Mouse (Mus musculus): ENCODE measurements around the gene Tacr2.
A peak's percentile ranks its signal among the peaks of the same experiment; 100 is the strongest.

Tacr2 gene

DNA sequence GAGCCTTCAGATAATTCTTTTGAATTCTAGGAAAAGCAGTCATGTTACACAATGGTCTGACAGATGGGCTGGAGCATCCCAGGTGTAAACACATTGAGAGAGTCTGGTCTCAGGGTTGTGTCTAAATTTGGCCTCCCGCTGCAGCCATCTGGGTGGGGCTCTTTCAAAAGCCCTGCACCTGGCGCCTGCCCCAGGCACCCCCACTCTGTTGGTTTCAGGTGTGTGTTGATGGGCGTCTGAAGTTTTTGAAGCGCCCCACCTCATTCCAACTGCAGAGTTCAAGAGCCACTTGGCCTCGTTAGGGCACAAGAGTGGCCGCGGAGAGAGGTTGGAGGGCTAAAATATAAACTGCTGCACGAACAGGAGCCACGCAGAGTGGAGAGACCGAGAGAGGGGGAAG lies 9.9 kb upstream of the Tacr2 start:
- no peak for DNase-seq

DNA sequence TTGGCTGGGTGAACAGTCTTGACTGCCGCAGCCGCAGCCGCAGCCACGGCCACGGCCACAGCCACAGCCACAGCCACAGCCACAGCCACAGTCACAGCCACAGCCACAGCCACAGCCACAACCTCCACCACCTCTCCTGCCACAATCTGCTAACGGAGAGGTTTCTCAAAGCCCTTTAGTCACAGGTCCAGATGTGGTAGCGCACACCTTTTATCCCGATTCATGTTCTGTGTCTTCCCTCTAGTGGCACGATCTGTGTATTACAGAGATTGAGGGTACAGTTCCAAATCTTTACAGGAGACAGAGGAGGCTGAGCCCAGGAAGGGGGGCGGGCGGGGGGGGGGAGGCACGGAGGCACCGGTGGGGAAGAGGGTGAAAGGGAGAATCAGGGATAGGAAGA lies 9.3 kb upstream of the Tacr2 start:
- no peak for DNase-seq

DNA sequence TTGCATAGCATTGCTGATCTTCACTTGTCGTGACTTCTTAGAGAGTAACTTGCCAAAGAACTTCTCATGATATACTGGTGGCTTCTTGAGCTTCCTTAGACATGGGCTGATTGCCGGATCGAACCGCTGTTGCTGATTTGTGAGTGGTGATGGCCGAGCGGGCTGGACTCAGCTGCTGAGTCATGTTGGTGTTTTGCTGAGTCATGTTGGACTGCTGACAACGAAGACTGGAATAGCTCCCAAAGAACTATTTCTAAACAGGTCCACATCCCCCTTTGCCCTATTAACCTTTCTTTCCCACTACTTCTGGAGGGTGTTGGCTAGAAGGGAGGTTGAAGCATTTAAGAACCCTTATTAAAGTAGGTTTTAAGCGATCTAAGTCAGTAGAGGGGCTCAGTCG lies 8.2 kb upstream of the Tacr2 start:
- no peak for DNase-seq

DNA sequence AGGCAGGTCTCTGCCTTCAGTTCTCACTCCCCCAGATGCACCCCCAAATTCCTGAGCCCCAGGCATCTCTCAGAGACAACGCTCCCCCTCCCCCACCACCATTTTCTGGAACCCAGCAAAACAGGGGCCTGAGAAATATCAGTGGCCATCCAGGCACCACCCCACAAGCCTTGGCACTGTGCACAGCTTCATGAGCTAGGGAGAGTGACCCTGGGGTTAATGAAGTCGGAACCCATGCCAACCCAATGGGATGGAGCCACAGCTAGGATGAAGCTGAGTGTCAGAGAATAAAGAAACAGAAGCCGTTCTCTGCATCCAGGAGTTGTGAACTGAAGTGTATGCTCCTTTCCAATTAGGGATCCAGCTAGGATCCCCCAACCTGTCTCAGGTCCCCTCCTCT lies 5.1 kb upstream of the Tacr2 start:
- no peak for DNase-seq

DNA sequence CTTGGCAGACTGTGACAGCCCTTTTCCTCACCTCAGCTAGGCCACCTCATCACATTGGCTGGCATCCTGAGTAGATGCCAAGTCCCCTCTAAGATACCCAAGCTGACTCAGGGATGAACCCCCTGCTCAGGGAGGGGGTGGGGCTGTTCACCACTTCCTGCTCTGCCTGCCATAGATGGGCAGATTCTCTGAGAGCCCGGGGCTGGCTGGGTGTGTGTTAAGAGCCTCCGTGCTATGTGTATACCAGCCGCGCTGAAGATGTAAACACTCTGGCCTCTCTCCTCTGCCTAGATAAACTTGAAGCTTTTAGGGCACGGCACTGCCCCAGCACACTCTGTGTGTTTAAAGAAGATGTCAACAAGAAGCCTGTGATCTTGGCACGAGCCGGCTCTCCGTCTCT lies 4.4 kb upstream of the Tacr2 start:
- no peak for DNase-seq

DNA sequence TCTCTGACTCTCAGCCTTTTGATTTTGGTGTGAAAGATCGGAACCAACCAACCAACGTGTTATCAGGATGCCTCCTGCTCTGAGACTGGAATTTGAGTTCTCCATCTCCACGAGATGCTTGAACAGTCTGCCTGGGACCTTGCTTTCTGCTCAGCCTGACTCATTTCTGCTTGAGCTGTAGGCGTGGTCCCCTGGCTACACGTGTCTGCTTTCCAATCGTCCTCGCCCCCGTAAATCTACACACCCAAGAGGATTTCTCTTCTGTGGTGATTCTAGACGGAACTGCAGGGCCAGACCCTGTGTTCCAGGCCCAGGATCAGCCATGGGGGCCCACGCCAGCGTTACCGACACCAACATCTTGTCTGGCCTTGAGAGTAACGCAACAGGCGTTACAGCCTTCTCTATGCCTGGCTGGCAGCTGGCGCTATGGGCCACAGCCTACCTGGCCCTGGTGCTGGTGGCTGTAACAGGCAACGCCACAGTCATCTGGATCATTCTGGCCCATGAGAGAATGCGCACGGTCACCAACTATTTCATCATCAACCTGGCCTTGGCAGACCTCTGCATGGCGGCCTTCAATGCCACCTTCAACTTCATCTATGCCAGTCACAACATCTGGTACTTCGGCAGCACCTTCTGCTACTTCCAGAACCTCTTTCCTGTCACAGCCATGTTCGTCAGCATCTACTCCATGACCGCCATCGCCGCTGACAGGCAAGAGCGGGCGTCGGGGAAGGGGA lies 428 bp downstream of the Tacr2 start:
- no peak for DNase-seq

DNA sequence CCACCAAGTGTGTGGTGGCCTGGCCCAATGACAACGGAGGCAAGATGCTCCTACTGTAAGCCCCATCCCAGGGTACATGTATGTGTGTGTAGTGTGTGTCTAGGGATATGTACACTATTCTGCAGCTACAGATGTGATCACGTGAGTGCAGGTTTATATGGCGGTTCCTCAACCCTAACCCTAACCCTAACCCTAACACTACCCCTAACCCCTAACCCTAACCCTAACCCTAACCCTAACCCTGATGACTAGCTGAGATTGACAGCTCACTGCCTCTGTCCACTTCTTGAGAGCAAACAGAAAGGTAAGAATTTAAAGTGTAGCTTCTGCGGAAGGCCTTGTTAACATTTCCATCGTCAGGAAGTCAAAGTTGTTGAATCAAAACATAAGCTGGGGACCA lies 6.1 kb downstream of the Tacr2 start:
- no peak for DNase-seq

DNA sequence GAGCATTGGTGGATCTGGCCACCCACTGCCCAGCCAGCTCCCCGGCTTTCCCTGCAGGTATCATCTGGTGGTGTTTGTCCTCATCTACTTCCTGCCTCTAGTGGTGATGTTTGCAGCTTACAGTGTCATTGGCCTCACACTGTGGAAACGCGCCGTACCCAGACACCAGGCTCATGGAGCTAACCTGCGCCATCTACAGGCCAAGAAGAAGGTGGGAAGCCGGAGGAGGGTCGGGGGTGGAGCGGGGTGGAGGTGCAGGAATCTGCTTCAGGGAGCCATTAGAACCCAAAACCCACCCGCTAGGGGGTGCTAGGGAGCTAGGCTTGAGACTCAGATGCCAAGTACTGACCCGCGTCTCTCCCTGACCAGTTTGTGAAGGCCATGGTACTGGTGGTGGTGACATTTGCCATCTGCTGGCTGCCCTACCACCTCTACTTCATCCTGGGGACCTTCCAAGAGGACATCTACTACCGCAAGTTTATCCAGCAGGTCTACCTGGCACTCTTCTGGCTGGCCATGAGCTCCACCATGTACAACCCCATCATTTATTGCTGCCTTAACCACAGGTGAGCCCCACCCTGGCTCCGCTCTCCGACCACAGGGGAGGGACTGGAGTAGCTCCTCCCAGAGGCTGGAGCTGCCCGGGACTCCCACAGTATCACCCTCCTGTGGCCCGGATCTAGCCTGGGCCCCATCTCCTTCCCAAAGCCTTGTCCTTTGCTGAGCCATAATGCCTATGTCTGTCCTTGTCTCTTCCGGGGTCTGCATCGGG lies 9.1 kb downstream of the Tacr2 start:
- peak; percentile 76 for DNase-seq

DNA sequence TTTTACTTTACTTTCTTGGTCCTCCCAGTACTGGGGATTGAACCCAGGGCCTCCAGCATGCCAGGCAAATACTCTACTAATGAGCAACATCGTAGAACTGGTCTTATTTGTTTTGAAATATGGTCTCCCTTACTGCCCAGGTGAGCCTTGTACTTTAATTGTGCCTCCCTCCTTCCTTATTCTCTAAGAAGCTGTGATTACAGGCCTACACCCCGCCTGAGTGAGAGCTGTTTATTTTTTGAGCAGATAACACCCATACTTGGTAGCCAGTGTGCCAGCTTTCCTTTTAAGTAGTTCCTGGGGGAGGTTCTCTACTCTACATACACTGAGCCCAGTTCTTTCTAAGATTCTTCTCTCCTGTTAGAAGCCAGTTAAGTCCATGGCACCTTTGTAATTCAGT lies 12.1 kb downstream of the Tacr2 start:
- no peak for DNase-seq

DNA sequence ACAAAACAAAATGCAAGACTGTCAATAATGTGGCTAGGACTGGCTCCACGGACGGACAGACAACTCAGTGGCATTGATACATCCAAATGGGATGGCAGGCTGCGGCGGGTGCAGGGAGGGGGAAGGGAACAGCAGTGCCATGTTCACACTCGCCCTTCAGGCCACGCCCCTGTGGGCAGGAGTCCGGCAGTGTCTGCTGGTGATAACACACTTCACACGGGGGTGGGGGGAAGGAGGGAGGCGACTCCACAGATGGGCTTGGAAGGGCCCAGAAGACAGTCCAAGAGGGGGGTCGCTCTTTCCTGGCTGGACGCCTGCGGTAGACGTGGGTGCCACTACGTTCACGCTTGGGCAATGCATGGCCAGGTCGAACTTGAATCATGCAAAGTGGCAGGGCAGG lies 17.0 kb downstream of the Tacr2 start:
- DNase-seq, result no peak

DNA sequence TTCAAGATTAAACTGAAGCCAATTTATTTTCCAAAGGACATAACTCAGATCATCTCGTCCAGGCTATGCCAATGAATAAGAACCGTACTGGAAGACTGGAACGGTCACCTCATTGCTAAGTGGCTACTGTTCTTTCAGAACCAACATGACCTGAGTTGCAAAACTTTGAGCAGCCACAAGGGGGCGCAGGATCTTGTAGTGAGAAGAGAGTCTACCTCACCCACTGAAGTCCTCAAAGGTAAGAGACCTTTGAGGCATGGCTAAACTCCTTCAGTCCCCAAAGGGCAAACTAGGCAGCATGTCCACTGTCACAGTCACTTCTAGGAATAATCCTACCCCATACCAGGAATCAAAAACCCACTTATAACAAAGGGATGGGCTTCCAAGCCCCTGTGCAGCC lies 23.0 kb downstream of the Tacr2 start:
- peak; percentile 81 for DNase-seq

DNA sequence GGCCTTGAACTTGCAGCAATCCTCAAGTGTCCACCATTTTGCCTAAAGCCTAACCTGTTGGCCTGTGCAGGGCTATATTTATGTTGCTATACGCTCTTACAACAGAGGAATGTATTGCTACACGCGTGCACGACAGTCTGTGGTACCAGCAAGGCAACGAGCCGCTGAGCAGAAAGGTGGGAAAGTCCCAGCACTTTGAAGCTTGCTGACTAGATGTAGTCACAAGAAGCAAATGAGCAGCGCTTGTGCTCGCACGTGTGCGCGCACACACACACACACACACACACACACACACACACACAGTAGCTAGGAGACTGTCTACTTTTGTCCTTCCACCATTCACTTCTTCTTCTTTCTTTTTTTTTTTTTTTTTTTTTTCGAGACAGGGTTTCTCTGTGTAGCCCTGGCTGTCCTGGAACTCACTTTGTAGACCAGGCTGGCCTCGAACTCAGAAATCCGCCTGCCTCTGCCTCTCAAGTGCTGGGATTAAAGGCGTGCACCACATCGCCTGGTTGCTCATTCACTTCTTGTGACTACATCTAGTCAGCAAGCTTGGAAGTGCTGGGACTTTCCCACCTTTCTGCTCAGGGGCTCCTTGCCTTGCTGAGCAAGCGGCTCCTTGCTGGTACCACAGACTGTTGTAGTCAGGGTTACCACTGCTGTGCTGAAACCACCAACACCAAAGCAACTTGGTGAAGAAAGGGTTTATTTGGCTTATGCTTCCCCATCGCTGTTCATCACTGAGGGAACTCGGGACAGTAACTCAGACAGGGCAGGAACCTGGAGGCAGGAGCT lies 25.5 kb downstream of the Tacr2 start:
- no peak for DNase-seq

DNA sequence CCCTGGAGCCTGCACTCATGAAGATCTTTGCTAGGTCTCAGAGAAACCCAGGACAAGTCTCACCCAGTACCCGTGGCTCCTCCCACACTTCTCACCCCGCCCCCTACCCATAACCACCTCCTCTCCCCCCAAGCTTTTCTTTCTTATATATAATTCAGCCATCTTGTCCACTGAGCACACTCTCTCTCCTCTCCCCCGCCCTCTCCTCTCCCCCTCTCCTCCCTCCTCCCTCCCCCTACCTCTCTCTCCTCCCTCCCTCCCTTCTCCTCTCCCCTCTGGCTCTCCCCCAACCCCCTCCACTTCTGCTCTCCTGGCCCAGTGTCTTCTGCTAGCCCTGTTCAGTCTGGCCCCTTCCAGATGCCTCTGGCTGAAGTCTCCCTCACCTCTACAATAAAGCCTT lies 26.8 kb downstream of the Tacr2 start:
- DNase-seq, result no peak

DNA sequence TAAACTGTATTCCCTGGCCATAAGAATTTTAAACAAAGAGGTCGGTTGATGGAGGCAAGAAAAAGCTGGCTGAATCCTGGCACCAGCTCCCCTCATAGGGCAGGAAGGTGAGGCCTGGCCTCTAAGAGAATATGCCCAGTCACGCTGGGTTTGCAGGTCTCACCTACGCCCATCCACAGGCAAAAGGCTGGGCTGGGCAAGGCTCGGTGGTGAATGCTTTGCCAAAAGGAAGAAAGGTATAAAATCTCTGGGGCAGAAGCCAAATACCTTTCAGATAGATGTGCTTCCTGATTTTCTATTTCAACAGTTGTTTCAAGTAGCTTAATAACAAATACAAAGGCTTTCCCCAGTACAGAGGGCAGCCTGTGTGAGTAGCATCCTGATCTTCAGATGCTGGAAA lies 27.4 kb downstream of the Tacr2 start:
- DNase-seq, result no peak

DNA sequence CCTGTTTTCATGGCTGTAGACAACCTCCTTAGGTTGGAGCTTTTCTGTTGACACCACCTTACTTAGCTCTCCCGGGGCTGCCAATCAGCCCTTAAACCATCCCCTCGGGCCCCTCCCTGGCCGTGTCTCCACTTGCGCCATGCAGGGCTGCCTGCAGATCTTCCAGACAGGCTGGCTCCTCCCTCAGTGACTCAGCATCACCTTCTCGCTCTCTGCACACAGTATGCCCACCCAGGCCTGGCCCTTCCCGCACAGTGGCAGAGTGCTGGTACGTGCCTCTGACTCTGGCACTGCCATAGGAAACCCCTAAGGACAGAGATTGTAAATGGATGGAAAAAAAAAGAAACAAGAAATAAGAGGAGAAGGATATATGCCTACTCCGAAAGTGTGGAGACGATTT lies 30.5 kb downstream of the Tacr2 start:
- no peak for DNase-seq

DNA sequence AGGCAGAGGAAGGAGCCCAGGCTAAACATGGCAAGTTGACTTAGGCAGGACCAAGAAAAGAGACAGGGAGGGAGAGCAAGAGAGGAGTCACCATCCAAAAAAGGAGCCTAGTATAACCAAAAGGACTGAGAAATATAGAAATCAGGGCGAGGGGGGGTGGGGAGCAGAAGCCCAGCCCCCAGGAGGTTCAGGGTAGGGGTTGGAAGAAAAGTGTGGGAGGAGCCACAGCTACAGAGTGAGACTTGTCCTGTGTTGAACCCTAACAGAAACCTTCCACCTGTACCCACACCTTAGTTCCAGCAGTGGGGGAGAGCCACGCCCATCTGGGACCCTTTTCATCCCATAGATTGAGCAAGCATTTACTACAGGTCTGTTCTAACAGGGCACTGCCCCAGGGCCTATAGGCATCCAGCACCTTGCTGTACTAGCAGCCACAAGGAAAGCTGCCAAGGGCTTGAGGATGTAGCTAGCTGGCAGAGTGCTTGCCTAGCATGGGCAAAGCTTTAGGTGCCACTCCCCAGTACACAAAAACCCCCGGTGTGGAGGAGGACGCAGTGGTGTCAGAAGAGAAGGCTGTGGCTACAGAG lies 31.1 kb downstream of the Tacr2 start:
- DNase-seq, result no peak

DNA sequence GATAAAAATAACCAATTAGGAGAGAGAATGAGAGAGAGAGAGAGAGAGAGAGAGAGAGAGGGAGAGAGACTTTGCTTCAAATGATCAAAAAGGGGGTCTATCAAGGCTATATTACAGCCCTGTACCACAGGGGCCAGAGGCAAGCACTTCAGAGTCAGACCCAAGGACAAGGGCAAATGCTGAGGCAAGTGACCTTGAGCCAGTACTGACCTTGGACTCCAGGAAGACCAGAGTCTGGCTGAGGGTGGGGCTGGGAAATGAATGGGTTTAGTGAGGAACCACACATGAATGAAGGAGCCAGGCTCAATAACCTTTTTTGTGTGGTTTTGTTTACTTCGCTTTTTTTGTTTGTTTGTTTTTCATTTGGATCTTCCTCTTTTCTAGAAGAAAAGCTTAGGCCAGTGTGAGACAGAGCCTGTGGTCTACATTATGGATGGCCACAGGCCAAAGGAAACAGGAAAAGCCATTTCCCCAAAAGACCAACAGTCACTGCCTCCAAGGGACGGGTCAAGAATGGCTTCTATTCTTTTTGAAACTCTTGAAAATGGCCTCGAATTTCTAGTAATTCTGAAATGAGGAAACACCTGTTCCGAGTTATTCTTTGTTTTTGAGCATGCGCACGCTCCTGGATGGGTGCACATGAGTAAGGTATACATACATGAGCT lies 35.4 kb downstream of the Tacr2 start:
- no peak for DNase-seq

DNA sequence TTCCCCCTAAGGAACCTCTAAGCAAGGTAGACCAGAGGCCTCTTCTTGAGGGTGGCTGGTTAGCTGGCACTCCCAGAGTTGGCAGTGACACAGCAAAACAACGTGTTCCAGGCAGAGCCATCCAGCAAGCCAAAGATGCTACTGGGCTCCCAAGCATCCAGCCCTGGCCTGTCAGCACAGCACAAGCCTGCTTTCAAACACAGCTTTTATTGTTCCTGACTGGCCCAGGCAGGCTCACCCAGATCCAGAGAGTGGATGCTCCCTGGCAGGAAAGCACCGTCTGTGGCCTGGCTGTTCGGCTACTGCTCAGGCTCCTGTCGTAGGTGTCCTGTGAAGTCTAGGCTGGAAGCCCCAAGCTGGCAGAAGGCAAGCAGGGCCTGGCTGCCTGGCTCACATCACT lies 41.9 kb downstream of the Tacr2 start:
- DNase-seq, result peak; percentile 81

DNA sequence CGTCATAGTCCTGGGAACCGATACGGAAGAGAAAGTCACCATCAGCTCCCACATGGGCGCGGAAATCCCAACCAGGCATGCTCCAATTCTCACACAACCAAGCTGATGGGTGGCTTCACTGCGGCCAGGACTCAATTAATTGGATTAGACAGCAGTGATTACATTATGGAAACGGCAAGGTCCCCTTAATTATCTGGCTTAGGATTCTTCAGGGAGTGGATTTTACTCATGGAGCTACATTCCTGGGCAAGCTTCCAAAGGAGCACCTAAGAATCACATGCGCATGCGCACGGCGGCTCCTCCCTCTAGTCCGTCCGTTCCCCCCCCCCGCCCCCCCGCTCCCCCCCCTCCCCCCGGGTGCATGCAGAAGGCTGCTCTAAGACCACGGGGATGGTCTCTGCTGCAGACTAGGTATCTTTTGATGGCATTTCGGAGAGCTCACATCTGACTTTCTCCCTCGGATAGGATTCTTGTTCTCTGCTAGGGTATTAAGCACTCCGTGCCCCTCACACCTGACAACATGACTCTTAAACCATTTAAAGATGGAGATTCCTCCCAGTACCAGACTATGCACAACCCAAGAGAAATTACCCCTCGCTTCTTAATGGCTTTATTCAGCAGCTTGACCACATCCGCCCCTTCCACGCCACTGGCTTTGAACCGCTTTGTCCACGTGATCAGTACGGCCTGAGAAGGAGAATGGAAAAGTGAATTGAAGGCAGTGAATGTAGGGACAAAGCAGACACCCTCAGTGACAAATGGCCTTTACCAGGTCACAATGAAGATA lies 44.0 kb downstream of the Tacr2 start:
- peak; percentile 32 for DNase-seq

DNA sequence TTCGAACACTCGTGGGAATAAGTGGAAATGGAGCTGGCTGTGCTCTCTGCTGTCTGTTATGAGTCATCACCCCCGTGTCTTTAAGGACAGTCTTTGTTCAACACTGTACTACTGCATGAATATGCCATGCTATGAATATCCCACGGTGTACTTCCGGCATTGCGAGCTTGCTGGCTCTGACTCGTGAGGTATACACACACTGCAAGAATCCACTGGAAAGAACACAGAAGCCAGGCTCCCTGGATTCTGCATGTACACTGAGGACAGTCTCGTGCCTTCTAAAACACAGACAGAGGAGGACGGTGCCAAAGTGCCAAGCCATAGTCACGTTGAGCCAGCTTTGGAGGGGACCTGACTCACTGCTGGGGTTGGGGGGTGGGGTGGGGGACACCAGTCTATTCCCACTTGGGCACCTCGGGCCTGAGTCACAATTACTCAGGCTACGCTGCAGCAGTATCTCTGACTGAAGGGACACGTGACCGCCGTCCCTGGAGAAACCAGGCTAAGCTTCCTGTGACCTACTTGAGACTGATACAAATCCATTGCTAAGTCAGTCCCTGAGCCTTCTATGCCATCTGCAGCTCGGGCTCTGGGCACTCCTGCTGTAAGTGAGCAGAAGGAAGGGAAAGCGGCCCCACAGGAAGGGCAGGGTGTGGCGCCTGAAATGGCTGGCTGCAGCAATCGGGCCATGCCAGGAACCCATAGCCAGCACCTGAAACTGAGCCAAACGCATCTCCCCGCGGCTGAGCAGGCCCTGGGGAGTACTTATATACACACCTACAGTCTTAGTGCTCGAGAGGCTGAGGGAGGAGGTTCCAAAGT lies 48.0 kb downstream of the Tacr2 start:
- DNase-seq, result peak; percentile 94

DNA sequence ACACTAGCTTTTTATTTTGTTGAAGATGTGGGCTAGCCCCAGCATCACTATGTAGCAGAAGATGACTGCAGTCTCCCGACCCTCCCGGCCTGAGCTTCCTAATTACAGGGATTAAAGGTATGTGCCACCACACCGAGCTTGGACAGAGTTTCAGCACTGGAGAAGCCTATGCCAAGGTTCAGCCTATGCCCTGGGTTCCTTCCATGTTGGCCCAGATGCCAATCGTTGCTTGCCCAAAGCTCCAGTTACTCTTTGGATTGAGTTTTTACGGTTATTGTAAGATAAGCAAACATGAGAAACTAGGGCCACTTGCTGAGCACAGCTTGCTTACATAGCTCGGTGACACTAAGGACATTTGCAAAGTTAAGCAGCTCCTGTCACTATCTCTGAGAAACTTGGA lies 52.9 kb downstream of the Tacr2 start:
- peak; percentile 52 for DNase-seq

All from cerebellum, adult 11-12 months (tissue).